In the genomic region with DNA sequence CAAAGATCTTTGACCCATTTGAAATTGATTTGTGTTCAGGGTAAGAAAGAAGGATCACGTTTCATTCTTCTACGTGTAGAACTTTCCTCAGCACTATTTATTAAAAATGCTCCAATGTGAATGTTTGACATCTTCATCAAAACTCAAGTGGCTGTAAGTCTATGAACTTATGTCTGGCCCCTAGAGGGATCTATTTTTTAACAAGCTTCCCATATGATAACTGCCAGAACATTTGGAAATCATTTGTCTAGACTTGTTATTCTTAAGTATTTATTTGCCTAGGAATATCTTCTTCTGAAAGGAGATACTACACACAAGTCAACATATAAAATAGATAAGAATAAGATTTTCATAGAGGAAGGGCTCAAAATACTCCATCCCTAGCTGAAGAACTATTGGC, we compare ENCODE assay signal across 16 mouse cellular contexts.
"Had no signal": no experiment of that assay in that cellular context is flagged by ENCODE, and none has a peak within 500 bp of the region (broad histone marks: within the 10 kb centered on the region; RNA-seq: fewer than 3 reads in every experiment).

No protein-coding gene starts in this region.

- H3K9ac ChIP-seq: lung, embryonic 15.5 days; midbrain, embryonic 13.5 days; midbrain, embryonic 15.5 days; neural tube, embryonic 12.5 days; stomach, embryonic 15.5 days had no signal

- H3K4me3 ChIP-seq: lung, embryonic 15.5 days; megakaryocyte, embryonic 14.5 days; midbrain, embryonic 13.5 days; midbrain, embryonic 15.5 days; neural tube, embryonic 12.5 days; stomach, embryonic 15.5 days had no signal

- H3K9me3 ChIP-seq: lung, embryonic 15.5 days; megakaryocyte, embryonic 14.5 days; midbrain, embryonic 13.5 days; midbrain, embryonic 15.5 days; neural tube, embryonic 12.5 days; stomach, embryonic 15.5 days had no signal

- H3K27me3 ChIP-seq: lung, embryonic 15.5 days; megakaryocyte, embryonic 14.5 days; midbrain, embryonic 13.5 days; midbrain, embryonic 15.5 days; neural tube, embryonic 12.5 days; stomach, embryonic 15.5 days had no signal

- H3K27ac ChIP-seq: lung, embryonic 15.5 days; macrophage; midbrain, embryonic 13.5 days; midbrain, embryonic 15.5 days; neural tube, embryonic 12.5 days; stomach, embryonic 15.5 days; stomach, postnatal 0 days had no signal

- H3K36me3 ChIP-seq: lung, embryonic 15.5 days; midbrain, embryonic 13.5 days; midbrain, embryonic 15.5 days; neural tube, embryonic 12.5 days; stomach, embryonic 15.5 days had no signal

- H3K4me2 ChIP-seq: lung, embryonic 15.5 days; midbrain, embryonic 11.5 days; midbrain, embryonic 13.5 days; midbrain, embryonic 15.5 days; neural tube, embryonic 12.5 days; stomach, embryonic 15.5 days had no signal

- ATAC-seq: lung, postnatal 0 days; midbrain, embryonic 13.5 days; midbrain, embryonic 15.5 days had no signal

- DNase-seq: lung, postnatal 14 days; lung, postnatal 36 days; right cerebral cortex, postnatal 14 days; thymus, adult 2 months; thymus, postnatal 25 days; thymus, postnatal 4 days had no signal

- H3K4me1 ChIP-seq: lung, embryonic 15.5 days; megakaryocyte, embryonic 14.5 days; midbrain, embryonic 13.5 days; midbrain, embryonic 15.5 days; neural tube, embryonic 12.5 days; stomach, embryonic 15.5 days had no signal
